Mouse (Mus musculus) brain, embryonic 14.5 days (tissue): Measurements from ENCODE around the gene Tmem14c.
A peak's percentile ranks its signal among the peaks of the same experiment; 100 is the strongest.

Experiments used
- CTCF ChIP-seq: fragments of 200-500 bp; IDR thresholded peaks from 2 replicates; pipeline ENCODE4 v1.5.1; 2012; ENCODE audit warnings: inconsistent platforms, mild to moderate bottlenecking, moderate library complexity, borderline replicate concordance; ENCODE audit not compliant: insufficient read depth, insufficient read length; ENCODE audit errors: extremely low read depth
- POLR2A ChIP-seq: fragments of 200-500 bp; IDR thresholded peaks from 2 replicates; pipeline ENCODE4 v1.6.1; 2012; ENCODE audit warnings: mild to moderate bottlenecking, inconsistent platforms, borderline replicate concordance; ENCODE audit not compliant: poor library complexity, insufficient read depth, insufficient read length, severe bottlenecking; ENCODE audit errors: extremely low read depth

DNA sequence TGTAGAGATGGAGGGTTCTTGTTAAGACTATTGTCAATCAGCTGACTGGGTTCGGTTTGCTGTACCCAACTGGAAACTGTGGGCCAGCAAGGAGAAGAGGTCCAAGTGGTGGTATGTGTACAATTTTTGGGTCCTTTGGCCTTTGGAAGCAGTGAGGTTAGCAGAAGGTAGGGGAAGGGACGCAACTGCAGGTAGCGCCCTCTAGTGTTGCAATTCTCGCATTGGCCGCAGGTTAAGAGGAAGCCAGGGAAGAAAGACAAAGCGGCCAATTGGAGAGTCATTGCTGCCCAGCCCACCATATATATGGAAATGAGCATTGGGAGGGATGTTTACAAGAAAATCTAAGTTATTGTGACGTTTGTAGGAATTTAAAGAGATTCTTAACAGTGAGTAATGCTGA lies 38.5 kb upstream of the Tmem14c start:
- TF ChIP-seq POLR2A (no peak), CTCF (peak; percentile 60)
